Mouse (Mus musculus) cerebellum, postnatal 14 days (tissue): Measurements from ENCODE around the gene Zfp831.

Experiments used
- DNase-seq, 2 experiments: peaks; one replicate each; pipeline ENCODE4 v3.0.0; 2021; ENCODE audit warnings: mixed read lengths in 2 of 2

Gene Zfp831

DNA sequence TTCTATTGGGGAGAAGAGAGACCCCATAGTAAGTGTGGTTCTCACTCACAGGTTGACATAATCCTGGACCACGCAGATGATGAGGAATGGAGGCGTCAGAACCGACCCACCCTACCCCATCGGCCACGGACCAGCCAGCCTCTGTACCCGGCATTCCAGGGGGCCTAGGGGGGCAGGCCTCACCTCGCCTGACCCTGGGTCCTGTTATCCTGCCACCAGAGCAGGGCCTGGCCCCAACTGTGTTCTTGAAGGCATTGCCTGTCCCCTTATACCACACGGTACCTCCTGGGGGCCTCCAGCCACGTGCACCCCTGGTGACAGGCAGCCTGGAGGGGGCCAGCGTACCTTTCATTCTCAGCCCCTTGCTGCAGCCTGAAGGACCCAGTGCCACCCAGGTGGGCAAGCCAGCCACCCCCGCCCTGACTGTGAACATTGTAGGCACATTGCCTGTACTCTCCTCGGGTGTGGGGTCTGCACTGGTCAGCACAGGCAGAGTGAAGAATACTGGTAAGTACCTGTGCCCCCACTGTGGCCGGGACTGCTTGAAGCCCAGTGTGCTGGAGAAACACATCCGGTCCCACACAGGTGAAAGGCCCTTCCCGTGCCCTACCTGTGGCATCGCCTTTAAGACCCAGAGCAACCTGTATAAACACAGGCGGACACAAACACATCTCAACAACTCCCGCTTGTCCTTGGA is at the start of gene Zfp831:
Zfp831 (plus strand) TSS at position 87 of the 697 bp plus-strand sequence.
- DNase-seq: no peak

DNA sequence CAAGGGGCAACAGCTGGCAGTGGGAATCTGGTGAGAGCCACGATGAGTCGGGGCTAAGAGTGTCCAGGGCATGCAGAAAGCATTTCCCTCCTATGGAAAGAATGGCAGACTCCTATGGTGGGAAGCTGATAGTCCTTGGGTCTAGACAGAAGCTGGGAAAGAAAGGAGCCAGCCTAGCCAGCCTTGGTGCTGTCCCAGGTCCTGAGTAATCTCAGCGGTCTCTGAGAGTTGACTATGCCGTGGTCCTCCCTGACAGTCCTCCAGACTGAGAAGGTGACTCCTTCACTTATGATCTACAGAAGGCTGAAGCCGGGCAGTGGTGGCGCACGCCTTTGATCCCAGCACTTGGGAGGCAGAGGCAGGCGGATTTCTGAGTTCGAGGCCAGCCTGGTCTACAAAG is 48.4 kb upstream of the Zfp831 start:
- no peak for DNase-seq

DNA sequence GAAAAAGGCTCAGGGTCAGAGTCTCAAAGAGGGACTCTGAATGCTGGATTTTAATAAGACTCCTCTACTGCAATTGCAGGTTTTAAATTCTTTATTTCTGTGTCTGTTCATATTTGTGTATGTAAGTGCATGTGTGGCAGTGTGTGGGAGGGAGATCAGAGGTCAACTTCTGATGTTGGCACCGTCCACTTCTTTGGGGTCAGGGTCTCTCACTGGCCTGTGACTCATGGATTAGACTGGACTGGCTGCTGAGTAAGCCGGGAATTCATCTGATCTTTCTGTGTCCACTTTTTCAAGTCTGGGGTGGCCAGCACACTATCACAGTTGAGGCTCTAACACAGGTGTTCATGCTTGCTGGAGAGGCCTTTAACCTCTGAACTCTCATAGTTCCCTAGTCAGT is 47.7 kb upstream of the Zfp831 start:
- no peak for DNase-seq

DNA sequence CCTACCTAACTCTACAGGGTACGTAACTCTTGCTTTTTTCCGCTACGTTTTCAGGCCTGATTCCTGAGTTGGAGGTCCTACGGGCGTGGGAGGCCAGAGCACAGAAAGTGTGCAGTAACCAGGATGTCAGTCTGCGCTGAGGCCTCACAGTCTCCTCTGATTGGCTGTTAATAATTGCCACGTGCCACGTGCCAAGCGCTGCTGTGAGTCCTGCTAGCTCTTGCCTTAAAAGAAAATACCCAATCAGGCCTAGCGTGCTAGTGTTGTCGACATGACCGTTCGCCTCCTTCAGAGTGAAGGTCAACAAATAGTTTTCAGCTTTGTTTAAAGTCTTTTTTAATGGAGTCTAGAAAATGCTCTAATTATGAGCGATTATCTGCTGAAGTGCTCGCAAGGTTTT is 46.9 kb upstream of the Zfp831 start:
- DNase-seq: no peak

DNA sequence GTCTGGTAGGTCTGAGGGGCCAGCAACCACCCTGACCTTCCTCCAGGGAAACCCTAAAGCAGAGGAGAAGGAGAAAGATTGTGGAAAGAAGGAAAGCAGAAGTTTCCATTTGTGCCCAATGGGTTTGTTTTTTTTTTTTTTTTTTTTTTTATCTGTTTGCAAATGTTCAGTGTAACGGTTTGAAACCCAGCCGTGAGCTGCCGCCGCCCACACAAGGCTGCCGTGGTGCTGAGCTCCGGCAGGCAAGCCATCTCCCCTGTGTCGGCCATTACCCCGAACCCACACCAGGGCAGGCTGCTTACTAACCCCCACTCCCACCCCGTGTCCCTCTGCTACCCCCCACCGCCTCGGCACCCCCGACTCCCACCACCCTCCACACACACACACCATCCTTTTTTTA is 44.9 kb upstream of the Zfp831 start:
- no peak for DNase-seq

DNA sequence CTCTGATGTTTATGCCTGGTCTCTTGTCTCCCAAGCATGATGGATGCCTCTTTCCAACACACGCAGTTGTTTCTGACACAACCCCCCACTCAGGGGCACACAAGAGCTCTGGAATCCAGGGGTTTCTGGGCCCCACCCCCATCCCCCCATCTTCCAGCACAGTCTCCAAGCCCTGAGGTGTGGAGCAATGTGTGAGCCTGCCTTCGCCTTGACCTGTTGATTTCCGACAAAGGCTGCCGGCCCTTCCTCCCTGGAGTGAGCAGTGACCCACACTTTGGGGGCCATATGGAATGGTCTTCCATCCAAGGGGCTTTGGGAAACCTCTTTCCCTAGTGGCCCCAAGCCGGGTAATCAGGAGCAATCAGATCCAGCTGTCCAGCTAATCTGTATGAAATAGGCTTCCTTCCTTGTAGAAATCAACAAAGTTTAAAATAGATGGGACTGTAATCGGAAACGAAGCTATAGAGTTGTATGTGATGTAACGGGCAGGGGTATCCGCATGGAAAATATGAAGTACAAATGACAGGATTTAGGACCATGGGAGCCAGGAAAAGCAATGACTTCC is 44.2 kb upstream of the Zfp831 start:
- DNase-seq: no peak

DNA sequence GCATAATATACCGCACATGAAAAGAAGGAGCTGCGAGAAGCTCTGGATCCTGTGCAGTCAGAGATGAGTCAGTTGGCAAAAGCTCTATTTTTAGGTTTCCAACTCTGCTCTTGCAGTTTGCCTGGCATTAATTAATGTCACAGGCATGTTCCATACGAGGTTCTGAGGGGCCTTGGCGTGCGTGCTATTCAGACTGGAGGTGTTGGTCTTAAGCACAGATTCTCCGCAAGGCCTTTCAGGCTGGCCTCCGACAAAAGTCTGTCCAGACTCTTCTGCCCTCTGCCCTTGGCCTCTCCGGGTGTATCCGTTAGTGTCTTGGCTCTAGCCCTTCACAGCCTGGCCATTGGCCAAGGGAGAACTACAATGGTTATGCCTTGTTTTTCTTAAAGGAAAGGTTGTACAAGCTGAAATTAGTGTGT is 43.5 kb upstream of the Zfp831 start:
- peak in 1 of 2 experiments; percentile 4 for DNase-seq

DNA sequence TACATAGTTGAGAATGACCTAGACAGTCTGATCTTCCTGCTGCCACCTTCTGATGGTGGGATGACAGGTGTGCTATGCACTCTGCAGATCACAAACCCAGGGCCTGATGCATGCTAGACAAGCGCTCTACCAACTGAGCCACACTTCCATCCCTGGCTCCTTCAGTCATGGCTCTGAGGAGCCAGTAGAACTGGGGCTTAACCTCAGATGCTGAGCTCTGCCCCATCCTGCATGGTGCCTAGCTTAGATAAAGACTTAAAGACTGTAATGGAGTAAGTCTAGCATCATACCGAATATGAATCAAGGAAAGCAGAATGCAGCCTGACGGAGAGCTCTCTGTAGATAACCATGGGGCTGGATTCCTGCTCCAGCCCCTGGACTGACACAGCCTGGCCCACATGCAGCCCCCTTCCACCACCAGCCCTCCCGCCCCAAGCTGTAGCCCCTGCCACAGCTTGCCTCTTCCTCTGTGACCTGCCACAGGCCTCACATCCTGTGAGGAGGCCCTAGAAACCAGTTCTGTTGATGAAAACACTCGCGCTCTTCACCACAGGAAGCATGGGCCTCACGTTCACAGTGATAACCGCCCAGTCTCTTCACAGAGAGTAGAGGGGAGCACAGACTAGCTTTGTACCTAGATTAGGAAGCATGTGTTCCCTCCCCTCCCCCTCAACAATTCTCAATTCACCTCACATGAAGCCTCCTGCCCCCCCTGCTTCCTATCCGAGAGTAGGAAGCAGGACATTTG is 41.2 kb upstream of the Zfp831 start:
- DNase-seq: no peak

DNA sequence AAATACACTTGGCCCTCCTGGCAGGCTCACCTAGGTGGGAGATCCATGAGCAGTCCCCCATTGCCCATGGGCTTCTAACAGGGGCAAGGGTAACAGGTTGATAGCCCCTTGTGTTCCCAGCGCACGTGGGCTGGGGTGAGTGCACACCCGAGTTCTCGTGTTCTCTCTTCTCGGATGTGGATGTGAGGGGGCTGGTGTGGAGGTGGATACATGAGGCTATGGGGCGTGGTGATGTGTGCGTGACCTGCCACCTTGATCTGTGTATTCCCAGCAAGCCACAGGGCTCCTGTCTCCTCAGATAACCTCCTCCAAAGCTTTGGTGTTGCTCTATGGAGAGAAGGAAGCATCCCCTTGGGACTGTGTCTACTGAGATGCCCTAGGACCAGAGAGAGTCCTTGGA is 40.0 kb upstream of the Zfp831 start:
- no peak for DNase-seq

DNA sequence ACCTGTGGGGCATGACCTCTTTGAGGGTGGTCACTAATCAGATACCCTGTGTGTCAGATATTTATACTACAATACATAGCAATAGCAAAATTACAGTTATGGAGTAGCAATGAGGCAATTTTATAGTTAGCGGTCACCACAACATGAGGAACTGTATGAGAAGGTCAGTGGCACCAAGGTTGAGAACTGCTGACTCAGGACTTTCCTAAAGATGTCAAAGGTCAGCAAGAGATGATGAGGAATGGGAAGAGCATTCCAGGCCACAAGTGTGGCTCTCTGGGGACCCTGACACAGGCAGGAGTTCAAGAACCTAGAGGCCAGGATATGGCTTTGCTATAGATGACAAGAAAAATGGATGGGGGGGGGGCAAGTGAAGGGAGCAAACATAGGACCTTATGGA is 38.3 kb upstream of the Zfp831 start:
- no peak for DNase-seq

DNA sequence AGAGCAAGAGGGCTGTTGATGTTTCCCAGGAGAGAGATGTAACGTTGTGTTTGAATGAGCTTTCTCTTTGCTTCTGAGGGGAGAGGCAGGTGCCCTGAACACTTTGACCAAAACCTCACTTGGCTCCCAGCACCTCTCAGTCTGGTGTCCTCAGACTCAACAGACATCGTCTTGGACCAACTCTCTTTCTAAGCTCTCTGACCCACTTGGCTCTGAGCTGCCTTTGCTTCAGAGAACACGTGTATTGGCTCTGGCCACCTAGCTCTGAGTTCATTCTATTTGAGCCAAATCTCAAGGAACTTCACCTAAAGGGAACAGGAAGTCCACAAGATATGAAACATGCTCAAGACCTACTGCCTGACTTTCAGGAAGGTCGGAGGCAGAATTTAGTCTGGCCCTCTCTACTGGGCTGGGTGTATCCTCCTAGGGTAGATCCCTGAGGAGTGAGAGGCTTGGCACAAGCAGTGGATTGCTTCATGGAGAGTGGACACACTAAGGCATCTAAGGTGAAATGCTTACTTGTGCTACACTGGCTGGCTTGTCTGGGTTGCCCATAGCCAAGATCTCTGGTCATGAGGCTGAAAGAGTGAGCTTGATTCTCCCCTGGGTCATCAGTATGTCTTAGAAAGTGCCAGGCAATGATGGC is 37.8 kb upstream of the Zfp831 start:
- DNase-seq: no peak

DNA sequence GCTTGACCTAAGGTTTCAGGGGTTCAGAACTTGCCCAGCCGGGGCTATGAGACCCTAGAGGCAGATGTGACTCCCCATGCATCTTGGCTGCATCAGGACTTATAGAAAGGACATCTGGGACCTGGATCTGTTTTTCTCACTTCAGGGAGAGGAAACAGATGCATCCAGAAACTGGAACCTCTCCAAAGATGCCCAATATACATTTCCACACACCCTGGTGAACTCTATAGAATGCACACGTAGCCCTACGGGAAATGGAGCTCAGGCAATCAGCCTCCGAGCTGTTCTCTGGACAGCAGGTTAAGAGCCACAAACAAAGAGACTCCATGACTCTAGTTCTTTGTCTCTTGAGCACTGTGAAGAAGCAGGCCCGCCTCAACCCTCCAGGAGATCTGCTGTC is 37.0 kb upstream of the Zfp831 start:
- no peak for DNase-seq

DNA sequence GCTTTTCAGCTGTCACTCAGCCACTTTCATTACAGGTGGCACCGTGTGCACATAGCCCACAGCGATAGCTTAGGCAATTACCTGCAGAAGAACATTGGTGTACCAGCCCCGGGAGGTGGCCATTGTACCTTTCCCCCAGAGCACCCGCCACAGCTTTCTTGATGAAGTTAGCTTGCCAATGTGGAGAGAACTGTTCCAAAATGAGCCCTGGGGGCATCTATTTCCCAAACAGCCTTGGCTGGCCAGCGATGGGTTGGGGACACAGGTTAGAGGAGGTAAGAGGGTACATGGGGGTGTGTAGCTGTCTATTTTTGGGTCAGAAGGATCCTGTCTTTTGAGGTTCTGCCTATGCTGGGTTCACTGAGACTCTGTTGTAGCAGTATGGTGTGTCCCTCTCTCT is 33.4 kb upstream of the Zfp831 start:
- DNase-seq: no peak

DNA sequence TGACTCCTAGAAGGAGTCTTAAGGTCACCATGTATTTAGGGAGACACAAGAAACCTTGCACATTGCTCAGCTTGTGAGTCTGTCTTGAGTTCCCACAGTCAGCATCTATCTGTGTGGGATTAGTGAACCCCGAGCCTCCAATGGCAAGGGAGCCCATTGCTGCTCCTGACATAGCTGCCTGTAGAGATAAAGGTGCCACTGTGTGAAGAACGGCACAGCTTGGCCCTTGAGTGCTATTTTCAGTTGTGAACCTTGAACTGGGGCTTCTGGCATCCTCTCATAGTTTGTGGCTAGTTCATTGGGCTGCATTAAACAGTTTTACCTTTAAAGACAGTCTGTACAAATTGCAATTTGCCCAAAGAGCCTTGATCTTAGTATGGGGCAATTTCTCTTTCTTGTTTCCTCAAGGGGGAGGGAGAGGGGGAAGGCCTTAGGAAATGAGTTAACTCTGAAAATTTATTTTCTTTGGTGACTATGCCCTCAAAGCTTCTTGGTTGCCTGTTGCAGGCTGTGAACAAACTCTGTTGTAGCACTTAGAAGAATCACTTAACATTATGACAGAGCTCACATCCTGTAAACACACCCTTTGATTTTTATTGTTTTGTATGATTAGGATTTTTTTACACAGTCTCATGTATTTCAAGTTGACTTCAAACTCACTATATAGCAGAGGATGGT is 30.8 kb upstream of the Zfp831 start:
- DNase-seq: no peak

DNA sequence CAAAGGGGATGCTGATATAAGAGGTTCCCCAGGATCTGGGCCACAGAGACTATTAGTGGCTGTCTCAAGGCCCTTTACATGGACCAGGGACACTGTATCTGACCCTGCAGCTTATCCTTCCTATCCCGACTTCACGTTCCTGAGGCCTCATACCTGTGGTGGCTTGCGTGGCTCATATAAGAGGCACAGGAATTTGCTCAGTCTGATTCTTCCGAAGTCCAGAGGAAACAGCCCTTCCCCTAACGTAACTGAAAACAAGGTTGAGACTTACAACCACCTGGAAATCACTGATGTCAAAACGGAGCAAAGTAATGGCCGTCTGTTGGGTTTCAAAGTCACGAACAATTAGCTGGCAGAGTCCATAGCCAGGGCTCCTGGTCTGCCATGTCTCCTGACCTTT is 30.1 kb upstream of the Zfp831 start:
- DNase-seq: no peak

DNA sequence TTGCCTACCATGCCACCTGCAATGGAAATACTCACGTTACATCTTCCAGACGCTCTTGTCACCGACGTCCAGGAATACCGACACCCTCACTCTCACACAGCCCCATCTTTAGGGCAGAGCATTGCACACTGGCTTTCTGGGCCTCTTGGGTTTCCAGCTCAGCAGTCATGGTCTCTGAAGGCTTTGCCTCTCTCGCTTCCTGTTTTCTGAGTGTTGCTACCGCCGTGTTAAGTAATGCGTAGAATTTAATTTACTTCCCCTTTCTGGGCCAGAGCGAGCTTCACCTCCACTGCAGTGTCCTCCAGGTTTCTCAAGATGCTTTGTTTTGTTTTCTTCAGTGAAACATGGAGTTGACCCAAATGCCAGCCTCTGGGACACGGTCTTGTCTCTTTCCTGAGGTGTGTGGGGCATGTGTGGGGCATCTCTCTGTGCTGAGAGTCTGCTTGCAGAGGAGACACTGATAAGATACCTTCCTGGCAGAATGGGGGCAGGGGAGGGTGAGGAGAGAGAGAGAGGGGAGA is 29.4 kb upstream of the Zfp831 start:
- no peak for DNase-seq

DNA sequence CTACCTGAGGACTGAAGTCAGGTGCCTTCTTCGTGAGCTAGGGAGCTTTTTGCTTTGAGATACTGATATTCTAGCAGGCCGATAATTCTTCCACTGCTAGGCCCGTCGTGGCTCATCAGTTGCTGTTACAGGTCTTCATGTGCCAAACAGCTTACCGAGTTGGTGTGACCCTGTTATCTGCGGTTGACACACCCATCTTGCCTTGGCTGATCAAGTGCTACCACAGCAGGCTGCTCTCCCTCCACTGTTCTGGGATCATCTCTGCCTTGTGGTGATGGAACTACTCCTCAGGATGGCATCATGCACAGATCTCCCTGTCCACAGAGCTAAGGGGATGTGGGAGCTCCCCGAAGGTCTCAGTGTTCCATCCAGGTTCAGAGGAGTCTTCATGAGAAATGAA is 21.5 kb upstream of the Zfp831 start:
- no peak for DNase-seq

DNA sequence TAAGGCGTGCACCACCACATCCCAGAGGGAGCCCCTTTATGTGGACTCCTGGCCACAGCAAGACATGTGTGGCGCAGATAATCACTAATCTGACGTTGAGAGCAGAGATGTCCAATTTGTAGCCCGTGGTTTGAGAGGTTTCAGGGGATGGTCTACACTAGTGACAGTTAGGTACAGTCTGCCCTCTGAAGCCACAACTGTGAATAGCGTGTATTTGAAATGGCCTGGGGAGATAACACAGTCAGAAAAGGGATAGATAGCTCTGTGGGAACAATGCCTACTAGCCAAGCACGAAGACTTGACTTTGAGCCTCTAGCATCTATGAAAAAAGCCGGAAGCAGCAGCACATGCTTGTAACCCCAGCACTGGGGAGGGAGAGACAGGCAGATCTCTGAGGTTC is 18.9 kb upstream of the Zfp831 start:
- no peak for DNase-seq

DNA sequence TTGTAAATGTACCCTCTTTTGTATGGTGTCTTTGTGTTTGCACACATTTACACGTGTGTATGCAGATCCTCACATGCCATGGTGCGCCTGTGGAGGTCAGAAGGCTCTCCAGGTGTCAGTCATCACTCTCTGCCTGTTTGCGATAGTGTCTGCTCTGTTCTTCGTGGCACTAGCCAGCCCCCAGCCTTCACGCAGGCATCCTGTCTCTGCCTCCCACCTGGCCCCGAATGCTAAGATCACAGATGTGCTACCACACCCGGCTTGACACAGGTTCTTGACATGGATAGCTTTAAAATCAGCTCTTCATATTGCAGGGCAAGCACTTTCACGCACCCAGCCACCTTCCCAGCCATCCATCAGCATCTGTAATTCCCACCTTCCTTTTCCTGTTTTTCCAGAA is 16.3 kb upstream of the Zfp831 start:
- no peak for DNase-seq

DNA sequence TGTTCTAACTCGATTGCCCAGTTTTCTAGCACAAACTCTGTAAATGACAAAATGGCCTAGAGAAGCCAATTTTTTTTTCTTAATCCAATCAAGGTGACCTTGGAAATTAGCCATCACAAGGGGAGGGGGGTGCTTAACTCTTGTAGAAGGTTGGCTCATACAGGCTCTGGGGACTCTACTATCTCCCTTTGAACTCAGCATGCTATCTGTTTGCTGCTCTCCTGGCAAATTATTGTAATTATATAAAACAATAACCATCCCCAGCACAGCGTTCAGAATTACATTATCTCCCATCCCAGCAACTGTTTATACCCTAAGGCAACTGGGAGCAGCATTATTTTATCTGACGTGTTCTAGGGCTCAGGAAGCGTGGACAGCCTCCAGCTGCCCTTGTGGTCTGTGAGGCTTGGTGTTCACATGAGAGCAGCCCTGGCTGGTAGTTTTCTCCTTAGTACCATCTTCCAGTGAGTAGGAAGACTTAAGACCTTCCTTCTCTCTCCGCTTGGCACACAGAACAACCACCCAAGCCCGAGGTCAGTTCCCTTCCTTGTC is 14.0 kb upstream of the Zfp831 start:
- DNase-seq: no peak

DNA sequence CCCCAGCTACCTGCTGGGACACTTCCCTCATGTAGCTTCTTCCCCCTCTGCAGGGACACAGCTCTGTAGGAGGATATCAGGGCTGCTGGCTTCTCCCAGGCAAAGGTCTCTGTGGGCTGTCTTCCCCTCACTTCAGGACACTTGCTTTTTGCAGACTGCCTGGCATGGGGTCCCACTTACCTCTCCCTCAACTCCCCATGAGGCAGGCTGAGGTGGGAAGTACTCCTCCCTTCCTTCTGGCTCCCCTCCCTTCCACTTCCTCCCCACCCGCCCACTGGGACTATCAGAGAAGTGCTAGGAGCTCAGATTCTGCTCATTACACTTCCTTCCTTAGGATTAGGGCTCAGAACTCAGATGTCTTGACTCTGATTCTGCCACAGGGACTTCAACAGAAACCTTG is 6.6 kb upstream of the Zfp831 start:
- DNase-seq: no peak

DNA sequence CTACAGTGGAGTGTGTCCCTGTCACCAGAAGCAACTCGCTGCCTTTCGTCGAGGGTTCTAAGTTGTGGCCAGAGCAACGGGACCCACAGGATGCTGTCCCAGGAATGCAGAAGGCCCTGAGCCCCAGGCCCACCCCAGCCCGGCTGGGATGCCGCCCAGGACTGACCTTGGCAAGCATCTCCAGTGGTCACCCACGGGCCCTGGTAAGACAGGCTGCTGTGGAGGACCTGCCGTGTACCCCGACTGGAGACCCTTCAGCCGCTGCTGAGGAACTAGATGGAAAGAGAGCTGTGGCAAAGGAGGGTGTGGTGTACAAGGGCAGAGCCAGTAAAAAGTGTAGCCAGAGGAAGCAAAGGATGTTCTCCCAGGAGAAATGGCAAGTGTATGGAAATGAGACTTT is 1.6 kb downstream of the Zfp831 start:
- DNase-seq: no peak

DNA sequence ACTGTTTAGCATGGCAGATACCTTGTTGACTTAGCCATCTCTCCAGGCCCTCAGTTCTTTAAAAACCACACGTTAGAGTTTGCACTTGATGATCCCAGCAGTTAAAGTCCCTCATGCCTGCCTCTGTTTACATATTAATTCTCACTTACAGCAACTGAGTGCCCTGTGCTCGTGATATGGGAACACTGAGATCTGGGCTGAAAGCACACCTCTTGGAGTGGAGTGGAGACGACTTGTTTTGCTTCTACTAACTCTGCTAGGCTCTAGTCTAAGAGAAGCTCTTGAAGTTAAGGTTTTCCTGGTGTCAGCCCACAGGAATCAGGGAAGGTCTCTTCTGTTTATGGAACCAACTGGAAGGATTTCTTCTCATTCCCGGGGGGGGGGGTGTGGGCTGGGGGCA is 9.5 kb downstream of the Zfp831 start:
- no peak for DNase-seq
